Mouse (Mus musculus) forebrain, postnatal 0 days (tissue): ENCODE measurements around the gene Frmd4b. TPM values are rescaled to one million over a fixed set of nuclear protein-coding genes. Genes with fewer than 3 reads are reported as not detected.

Source experiments
- ATAC-seq: fragments of 200-750 bp; cut with Nextera tagmentation; 2 replicates; pipeline ENCODE4 v1.8.0; 2017; ENCODE audit warnings: mild to moderate bottlenecking, moderate library complexity
- DNase-seq: peaks from one replicate; pipeline ENCODE4 v3.0.0-alpha.2; 2015
- H3K27ac ChIP-seq: fragments of 300-500 bp; sonication (generic); 2 replicates; pipeline ENCODE4 v1.5.1; 2014; ENCODE audit warnings: low read depth, mild to moderate bottlenecking, antibody characterized with exemption, low read length, moderate library complexity, mixed read lengths
- H3K27me3 ChIP-seq: fragments of 300-500 bp; sonication (generic); 2 replicates; pipeline ENCODE4 v1.6.1; 2014; ENCODE audit warnings: mild to moderate bottlenecking, low read length, mixed read lengths; ENCODE audit not compliant: insufficient read depth
- H3K36me3 ChIP-seq: fragments of 300-500 bp; sonication (generic); 2 replicates; pipeline ENCODE4 v1.6.1; 2014; ENCODE audit warnings: mild to moderate bottlenecking, moderate library complexity; ENCODE audit not compliant: insufficient read depth
- H3K4me1 ChIP-seq: fragments of 300-500 bp; sonication (generic); 2 replicates; pipeline ENCODE4 v1.6.1; 2014; ENCODE audit warnings: antibody characterized with exemption; ENCODE audit not compliant: insufficient read depth
- H3K4me2 ChIP-seq: fragments of 300-500 bp; sonication (generic); 2 replicates; pipeline ENCODE4 v1.6.1; 2014; ENCODE audit warnings: low read depth, mild to moderate bottlenecking, moderate library complexity
- H3K4me3 ChIP-seq: fragments of 300-500 bp; sonication (generic); 2 replicates; pipeline ENCODE4 v1.5.1; 2014; ENCODE audit warnings: low read depth, low read length, mixed read lengths
- H3K9ac ChIP-seq: fragments of 300-500 bp; sonication (generic); 2 replicates; pipeline ENCODE4 v1.6.1; 2014; ENCODE audit warnings: mild to moderate bottlenecking
- H3K9me3 ChIP-seq: fragments of 300-500 bp; sonication (generic); 2 replicates; pipeline ENCODE4 v1.6.1; 2016; ENCODE audit warnings: low read length
- CTCF ChIP-seq: sonication (generic); IDR thresholded peaks from 2 replicates; pipeline ENCODE4 v1.5.1; 2016; ENCODE audit warnings: antibody characterized with exemption, control low read depth, low read depth
- WGBS: fragments of 180-500 bp; shearing (Covaris S2); extraction: QIAGEN DNeasy Blood & Tissue Kit; methylation state at CpG from one replicate; pipeline ENCODE4 v1.1.7; 2014; 5-methylcytosine and 5-hydroxymethylcytosine counted together
- polyA plus RNA-seq: library from polyadenylated mRNA; unstranded; fragments of >200 nt; fragmentation: Nextera tagmentation; extraction: Ambion mirVana; gene quantifications from 2 replicates; pipeline ENCODE4 v1.2.1, GENCODE M21; 2015
- total RNA-seq: library from RNA; depleted of rRNA; stranded (reverse); fragments of >200 nt; gene quantifications from 2 replicates; pipeline ENCODE4 v1.2.3, GENCODE M21; 2014

Gene Frmd4b
- total and polyA plus RNA-seq, 2 experiments from 2014 or later: 17.0 to 43.7 TPM

GRCm38 (mm10) chr6:97526092-97526491 is 91.2 kb downstream of the Frmd4b start:
- peak; percentile 81 for TF ChIP-seq CTCF
- 25% methylated on average over 8 of the region's 8 CpGs for WGBS
- peak; percentile 14; the same call in 1 of the 2 replicates for ATAC-seq

GRCm38 (mm10) chr6:97523118-97523517 is 94.2 kb downstream of the Frmd4b start:
- Histone ChIP-seq H3K36me3 (no peaks in the 10 kb centered on the region), H3K4me2 (no peak overlapping the region), H3K4me3 (no peak overlapping the region), H3K9me3 (no peaks in the 10 kb centered on the region), H3K9ac (no peak overlapping the region), H3K27me3 (no peaks in the 10 kb centered on the region), H3K4me1 (no peaks in the 10 kb centered on the region; the same call in 1 of the 2 replicates), H3K27ac (no peak overlapping the region)
- DNase-seq (peak; percentile 94), ATAC-seq (peak; percentile 89)
- 1% methylated on average over 11 of the region's 11 CpGs for WGBS
- peak; percentile 98 for TF ChIP-seq CTCF

More at GRCm38 (mm10) chr6:97526092-97526491, 91.2 kb downstream of the Frmd4b start:
- Histone ChIP-seq H3K4me2 (no peak overlapping the region), H3K27me3 (no peaks in the 10 kb centered on the region), H3K4me1 (peaks cover 6% of the 10 kb centered on the region; the same call in 1 of the 2 replicates), H3K9me3 (no peaks in the 10 kb centered on the region), H3K36me3 (no peaks in the 10 kb centered on the region), H3K27ac (no peak overlapping the region), H3K4me3 (no peak overlapping the region), H3K9ac (no peak overlapping the region)
- DNase-seq: peak; percentile 70

GRCm38 (mm10) chr6:97521279-97522038 is 95.9 kb downstream of the Frmd4b start:
- 16% methylated on average over 13 of the region's 13 CpGs for WGBS

GRCm38 (mm10) chr6:97520566-97520965 is 96.8 kb downstream of the Frmd4b start:
- no peaks in the 10 kb centered on the region for H3K36me3 ChIP-seq
- no peak for ATAC-seq
- H3K4me3 ChIP-seq: no peak overlapping the region
- no peak overlapping the region for H3K27ac ChIP-seq
- 42% methylated on average over 2 of the region's 2 CpGs for WGBS
- H3K9me3 ChIP-seq: no peaks in the 10 kb centered on the region
- H3K9ac ChIP-seq: no peak overlapping the region
- no peak for DNase-seq
- no peak overlapping the region for H3K4me2 ChIP-seq
- H3K27me3 ChIP-seq: no peaks in the 10 kb centered on the region
- peak; percentile 63 for TF ChIP-seq CTCF
- no peaks in the 10 kb centered on the region; the same call in 1 of the 2 replicates for H3K4me1 ChIP-seq

More at GRCm38 (mm10) chr6:97521279-97522038, 95.9 kb downstream of the Frmd4b start:
- no peaks in the 10 kb centered on the region for H3K27me3 ChIP-seq
- no peaks in the 10 kb centered on the region for H3K36me3 ChIP-seq
- H3K9me3 ChIP-seq: no peaks in the 10 kb centered on the region
- no peaks in the 10 kb centered on the region; the same call in 1 of the 2 replicates for H3K4me1 ChIP-seq
- H3K4me3 ChIP-seq: no peak overlapping the region
- TF ChIP-seq CTCF: no peak
- H3K9ac ChIP-seq: no peak overlapping the region
- H3K4me2 ChIP-seq: no peak overlapping the region
- H3K27ac ChIP-seq: no peak overlapping the region
- no peak for DNase-seq
- no peak for ATAC-seq

GRCm38 (mm10) chr6:97519553-97519952 is 97.8 kb downstream of the Frmd4b start:
- TF ChIP-seq CTCF: no peak
- no peak overlapping the region for H3K4me2 ChIP-seq
- WGBS: 93% methylated on average over 10 of the region's 10 CpGs
- DNase-seq (no peak), ATAC-seq (no peak)
- H3K4me1 ChIP-seq: no peaks in the 10 kb centered on the region; the same call in 1 of the 2 replicates
- H3K9me3 ChIP-seq: no peaks in the 10 kb centered on the region
- H3K27me3 ChIP-seq: no peaks in the 10 kb centered on the region
- H3K9ac ChIP-seq: no peak overlapping the region
- no peak overlapping the region for H3K27ac ChIP-seq
- H3K4me3 ChIP-seq: no peak overlapping the region
- no peaks in the 10 kb centered on the region for H3K36me3 ChIP-seq

GRCm38 (mm10) chr6:97518467-97518866 is 98.9 kb downstream of the Frmd4b start:
- Histone ChIP-seq H3K27me3 (no peaks in the 10 kb centered on the region), H3K9ac (no peak overlapping the region), H3K27ac (no peak overlapping the region), H3K4me2 (no peak overlapping the region), H3K4me1 (no peaks in the 10 kb centered on the region; the same call in 1 of the 2 replicates), H3K4me3 (no peak overlapping the region), H3K36me3 (no peaks in the 10 kb centered on the region), H3K9me3 (no peaks in the 10 kb centered on the region)
- DNase-seq: no peak
- ATAC-seq: 0 out of 2 replicates have a peak, but pooled peaks have one; percentile 34
- WGBS: 16% methylated on average over 2 of the region's 2 CpGs
- TF ChIP-seq CTCF: no peak

- 57% methylated on average over 12 of the region's 12 CpGs for WGBS
- no peak overlapping the region for H3K27ac ChIP-seq
- H3K36me3 ChIP-seq: no peaks in the 10 kb centered on the region
- no peaks in the 10 kb centered on the region for H3K27me3 ChIP-seq
- TF ChIP-seq CTCF: no peak
- H3K4me1 ChIP-seq: no peaks in the 10 kb centered on the region; the same call in 1 of the 2 replicates
- DNase-seq: no peak
- H3K9me3 ChIP-seq: no peaks in the 10 kb centered on the region
- H3K4me3 ChIP-seq: no peak overlapping the region
- no peak overlapping the region for H3K9ac ChIP-seq
- H3K4me2 ChIP-seq: no peak overlapping the region
- no peak for ATAC-seq
Measured at GRCm38 (mm10) chr6:97517616-97518235, 99.6 kb downstream of the Frmd4b start.
